Mouse (Mus musculus): Measurements from ENCODE around the gene Osbpl5. TPM values are rescaled to one million over a fixed set of nuclear protein-coding genes. Genes with fewer than 3 reads are reported as not detected.

The Osbpl5 gene
- polyA plus RNA-seq, 1 experiment from 2014 or later: 11.9 TPM

DNA sequence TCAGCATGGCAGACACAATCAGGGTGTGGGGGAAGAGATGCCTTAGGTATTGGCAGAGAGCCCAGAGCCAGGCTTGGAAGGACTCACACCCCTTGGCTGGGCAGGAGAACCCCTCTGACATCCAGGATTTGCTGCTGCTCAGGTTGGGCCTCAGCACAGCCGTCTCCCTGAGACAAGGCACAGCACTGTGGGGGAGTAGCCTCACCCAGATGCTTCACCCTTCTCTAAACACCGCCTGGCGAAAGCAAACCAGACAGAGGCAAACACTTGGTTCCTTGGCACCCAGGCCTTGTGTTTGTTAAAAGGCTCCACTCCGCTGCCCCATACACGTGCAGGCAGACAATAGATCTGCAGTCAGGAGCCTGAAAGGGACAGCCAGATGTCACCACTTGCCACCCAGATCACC lies 18.2 kb downstream of the Osbpl5 start:
- ATAC-seq (replicated peaks; ENCODE audit: insufficient number of reproducible peaks, low FRiP score, low TSS enrichment, low read depth): no peak
- peak overlapping the region; percentile 92; the same call in 1 of the 2 replicates for H3K4me2 ChIP-seq (ENCODE audit: low read depth, low read length)
- no peak for DNase-seq (ENCODE audit: low spot score)

DNA sequence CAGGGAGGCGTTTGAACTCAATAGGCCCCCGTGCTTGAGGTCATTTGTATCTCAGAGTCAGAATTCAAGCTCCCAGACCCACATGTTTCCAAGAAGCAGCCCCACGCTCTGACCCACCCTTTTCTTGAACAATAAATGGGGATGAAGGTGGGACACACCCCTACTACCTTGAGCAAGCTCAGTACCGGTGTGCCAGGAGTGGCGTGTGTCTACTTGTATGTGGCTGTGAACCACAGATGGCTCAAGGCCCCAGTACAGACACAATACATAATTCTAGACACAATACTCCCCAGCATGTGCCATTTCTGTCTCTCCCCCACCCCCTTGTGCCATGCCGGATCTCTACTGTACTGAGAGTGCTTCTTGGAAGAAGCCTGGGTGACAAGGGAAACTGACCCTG lies 18.6 kb downstream of the Osbpl5 start:
- peaks cover 8% of the 10 kb centered on the region for H3K4me1 ChIP-seq (ENCODE audit: control insufficient read depth, insufficient read depth, low read length)
- H3K27me3 ChIP-seq (ENCODE audit: control insufficient read depth, insufficient read depth, low read length): no peaks in the 10 kb centered on the region
- DNase-seq (ENCODE audit: low spot score): no peak
- peak overlapping the region; percentile 19 for H3K9ac ChIP-seq (replicated peaks; ENCODE audit: low read length)
- no peak overlapping the region for H3K4me2 ChIP-seq (ENCODE audit: low read depth, low read length)
- no peaks in the 10 kb centered on the region for H3K9me3 ChIP-seq (replicated peaks; ENCODE audit: control insufficient read depth, low read length)
- ATAC-seq (replicated peaks; ENCODE audit: insufficient number of reproducible peaks, low FRiP score, low TSS enrichment, low read depth): no peak
- H3K27ac ChIP-seq (replicated peaks; ENCODE audit: low read depth, low read length): no peak overlapping the region
- H3K4me3 ChIP-seq (ENCODE audit: low read depth, low read length): no peak overlapping the region
- no peaks in the 10 kb centered on the region for H3K36me3 ChIP-seq (replicated peaks; ENCODE audit: control insufficient read depth, insufficient read depth, low read depth, low read length)
- WGBS: 73% methylated on average over 6 of the region's 6 CpGs

More for the DNA sequence above, 18.2 kb downstream of the Osbpl5 start:
- Histone ChIP-seq H3K36me3 (replicated peaks; ENCODE audit: control insufficient read depth, insufficient read depth, low read depth, low read length) (no peaks in the 10 kb centered on the region), H3K9me3 (replicated peaks; ENCODE audit: control insufficient read depth, low read length) (no peaks in the 10 kb centered on the region), H3K27ac (replicated peaks; ENCODE audit: low read depth, low read length) (no peak overlapping the region), H3K9ac (replicated peaks; ENCODE audit: low read length) (peak overlapping the region; percentile 19), H3K27me3 (ENCODE audit: control insufficient read depth, insufficient read depth, low read length) (no peaks in the 10 kb centered on the region), H3K4me1 (ENCODE audit: control insufficient read depth, insufficient read depth, low read length) (peaks cover 8% of the 10 kb centered on the region), H3K4me3 (ENCODE audit: low read depth, low read length) (no peak overlapping the region)
- WGBS: 33% methylated on average over 5 of the region's 5 CpGs

DNA sequence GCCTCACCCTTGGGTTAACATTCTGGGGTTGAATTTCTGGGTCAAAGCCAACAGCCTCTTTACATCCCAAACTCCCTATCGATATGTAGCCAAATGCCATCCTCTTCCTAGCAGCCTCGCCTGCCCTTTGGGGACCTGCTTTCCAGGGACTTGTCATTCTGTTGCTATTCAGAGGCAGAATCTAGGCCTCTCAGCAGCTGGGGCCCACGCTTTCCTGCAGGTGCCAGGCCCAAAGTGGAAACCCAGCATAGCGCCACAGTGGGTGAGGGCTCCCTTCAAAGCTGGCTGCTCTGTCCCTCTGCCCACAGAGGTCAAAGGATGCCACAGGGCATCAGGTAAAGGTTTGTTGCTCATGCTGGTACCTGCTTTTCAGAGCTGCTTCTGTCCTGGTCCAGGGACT lies 23.0 kb downstream of the Osbpl5 start:
- Histone ChIP-seq H3K9me3 (replicated peaks; ENCODE audit: control insufficient read depth, low read length) (no peaks in the 10 kb centered on the region), H3K4me2 (ENCODE audit: low read depth, low read length) (no peak overlapping the region), H3K27me3 (ENCODE audit: control insufficient read depth, insufficient read depth, low read length) (no peaks in the 10 kb centered on the region), H3K4me3 (ENCODE audit: low read depth, low read length) (no peak overlapping the region), H3K4me1 (ENCODE audit: control insufficient read depth, insufficient read depth, low read length) (peaks cover 3% of the 10 kb centered on the region), H3K9ac (replicated peaks; ENCODE audit: low read length) (no peak overlapping the region), H3K27ac (replicated peaks; ENCODE audit: low read depth, low read length) (no peak overlapping the region), H3K36me3 (replicated peaks; ENCODE audit: control insufficient read depth, insufficient read depth, low read depth, low read length) (no peaks in the 10 kb centered on the region)
- WGBS: 99% methylated on average over 4 of the region's 4 CpGs
- no peak for ATAC-seq (replicated peaks; ENCODE audit: insufficient number of reproducible peaks, low FRiP score, low TSS enrichment, low read depth)
- no peak for DNase-seq (ENCODE audit: low spot score)

DNA sequence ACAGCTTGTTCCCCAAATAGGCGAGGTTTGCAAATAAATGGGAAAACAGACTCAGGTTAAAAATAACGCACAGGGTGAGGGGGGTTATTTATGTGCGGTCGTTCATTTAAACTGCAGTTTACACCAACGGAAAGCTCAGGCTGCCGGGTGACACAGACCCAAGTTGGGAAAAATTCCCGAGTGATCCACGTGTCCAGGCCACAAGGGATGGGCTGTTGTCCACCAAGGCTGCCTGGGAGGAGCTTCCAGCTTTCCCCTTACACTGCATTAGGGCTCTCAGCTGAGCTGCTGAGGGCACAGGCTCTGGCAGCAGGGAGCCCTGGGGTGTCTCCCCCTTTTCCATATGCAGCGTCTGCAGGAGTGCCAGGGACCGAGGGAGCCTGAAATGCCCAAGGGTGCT lies 26.9 kb downstream of the Osbpl5 start:
- no peaks in the 10 kb centered on the region for H3K36me3 ChIP-seq (replicated peaks; ENCODE audit: control insufficient read depth, insufficient read depth, low read depth, low read length)
- no peak overlapping the region for H3K4me2 ChIP-seq (ENCODE audit: low read depth, low read length)
- no peak for ATAC-seq (replicated peaks; ENCODE audit: insufficient number of reproducible peaks, low FRiP score, low TSS enrichment, low read depth)
- DNase-seq (ENCODE audit: low spot score): no peak
- H3K4me1 ChIP-seq (ENCODE audit: control insufficient read depth, insufficient read depth, low read length): no peaks in the 10 kb centered on the region
- H3K9me3 ChIP-seq (replicated peaks; ENCODE audit: control insufficient read depth, low read length): no peaks in the 10 kb centered on the region
- WGBS: 81% methylated on average over 10 of the region's 10 CpGs
- no peak overlapping the region for H3K4me3 ChIP-seq (ENCODE audit: low read depth, low read length)
- no peaks in the 10 kb centered on the region for H3K27me3 ChIP-seq (ENCODE audit: control insufficient read depth, insufficient read depth, low read length)
- no peak overlapping the region for H3K9ac ChIP-seq (replicated peaks; ENCODE audit: low read length)
- H3K27ac ChIP-seq (replicated peaks; ENCODE audit: low read depth, low read length): no peak overlapping the region

DNA sequence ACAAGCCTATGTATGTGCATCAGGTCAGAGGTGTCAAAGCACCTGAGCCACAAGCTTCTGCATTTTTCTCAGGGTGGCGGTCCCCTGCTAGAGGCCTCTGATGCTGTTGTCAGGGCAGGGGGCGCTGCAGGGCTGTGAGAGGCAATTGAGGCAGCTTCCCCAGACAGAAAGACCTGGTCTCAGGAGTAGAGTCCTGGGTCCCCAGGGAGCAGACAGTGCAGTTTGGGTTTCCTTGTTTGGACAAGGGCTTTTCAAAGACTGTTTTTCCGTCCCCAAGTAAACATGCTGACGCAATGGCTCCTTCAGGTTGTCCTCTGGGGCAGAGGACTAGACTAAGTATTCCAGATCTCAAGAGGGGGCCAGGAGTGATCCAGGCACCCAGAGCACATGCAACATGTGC lies 30.4 kb downstream of the Osbpl5 start:
- 72% methylated on average over 4 of the region's 4 CpGs for WGBS
- ATAC-seq (replicated peaks; ENCODE audit: insufficient number of reproducible peaks, low FRiP score, low TSS enrichment, low read depth): no peak
- no peaks in the 10 kb centered on the region for H3K36me3 ChIP-seq (replicated peaks; ENCODE audit: control insufficient read depth, insufficient read depth, low read depth, low read length)

DNA sequence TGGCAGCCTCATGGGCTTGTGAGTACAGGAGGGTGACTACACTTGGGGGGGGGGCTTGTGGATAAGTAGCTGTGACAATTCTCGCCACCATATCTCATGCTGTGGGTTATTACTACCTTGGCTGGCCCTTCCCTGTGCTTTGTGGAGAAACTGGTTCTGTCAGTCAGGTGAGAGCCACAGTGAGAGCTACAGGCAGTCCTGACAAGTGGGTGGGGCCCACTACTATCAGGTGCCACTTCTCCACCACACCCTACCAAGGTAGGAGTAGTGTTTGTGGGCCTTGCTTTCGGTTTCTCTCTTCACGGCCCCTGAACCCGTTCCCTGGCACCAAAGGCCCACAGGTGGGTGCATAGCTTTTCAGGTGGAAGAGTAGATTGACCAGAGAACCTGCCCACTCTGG lies 32.9 kb downstream of the Osbpl5 start:
- ATAC-seq (replicated peaks; ENCODE audit: insufficient number of reproducible peaks, low FRiP score, low TSS enrichment, low read depth): no peak
- Histone ChIP-seq H3K9me3 (replicated peaks; ENCODE audit: control insufficient read depth, low read length) (no peaks in the 10 kb centered on the region), H3K9ac (replicated peaks; ENCODE audit: low read length) (no peak overlapping the region), H3K4me2 (ENCODE audit: low read depth, low read length) (no peak overlapping the region), H3K36me3 (replicated peaks; ENCODE audit: control insufficient read depth, insufficient read depth, low read depth, low read length) (no peaks in the 10 kb centered on the region), H3K27ac (replicated peaks; ENCODE audit: low read depth, low read length) (no peak overlapping the region), H3K27me3 (ENCODE audit: control insufficient read depth, insufficient read depth, low read length) (no peaks in the 10 kb centered on the region), H3K4me3 (ENCODE audit: low read depth, low read length) (no peak overlapping the region), H3K4me1 (ENCODE audit: control insufficient read depth, insufficient read depth, low read length) (no peaks in the 10 kb centered on the region)
- DNase-seq (ENCODE audit: low spot score): no peak
- 83% methylated on average over 4 of the region's 4 CpGs for WGBS

More for the DNA sequence above, 30.4 kb downstream of the Osbpl5 start:
- H3K4me1 ChIP-seq (ENCODE audit: control insufficient read depth, insufficient read depth, low read length): no peaks in the 10 kb centered on the region
- DNase-seq (ENCODE audit: low spot score): no peak
- no peak overlapping the region for H3K4me3 ChIP-seq (ENCODE audit: low read depth, low read length)
- H3K9ac ChIP-seq (replicated peaks; ENCODE audit: low read length): no peak overlapping the region
- H3K27me3 ChIP-seq (ENCODE audit: control insufficient read depth, insufficient read depth, low read length): no peaks in the 10 kb centered on the region
- no peaks in the 10 kb centered on the region for H3K9me3 ChIP-seq (replicated peaks; ENCODE audit: control insufficient read depth, low read length)
- H3K4me2 ChIP-seq (ENCODE audit: low read depth, low read length): no peak overlapping the region
- H3K27ac ChIP-seq (replicated peaks; ENCODE audit: low read depth, low read length): no peak overlapping the region

DNA sequence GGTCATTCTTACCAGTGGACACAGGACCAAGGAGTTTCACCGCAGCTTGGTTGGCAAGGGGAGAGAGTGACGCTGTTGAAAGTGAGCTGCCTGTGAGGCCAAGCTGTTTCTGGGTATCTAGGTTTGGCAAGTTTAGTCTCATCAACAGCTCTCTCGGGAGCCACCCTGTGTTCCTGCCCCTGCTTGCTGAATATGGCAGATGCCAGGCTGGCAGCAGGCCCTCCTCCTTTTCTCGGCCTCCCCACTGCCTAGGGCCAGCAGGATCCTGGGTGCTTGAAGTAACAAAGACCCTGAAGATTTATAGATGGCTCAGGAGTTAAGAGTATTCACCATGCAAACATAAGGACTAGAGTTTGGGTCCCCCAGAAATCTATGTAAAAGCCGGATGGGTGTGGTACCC lies 34.1 kb downstream of the Osbpl5 start:
- 85% methylated on average over 5 of the region's 5 CpGs for WGBS
- no peak overlapping the region for H3K27ac ChIP-seq (replicated peaks; ENCODE audit: low read depth, low read length)
- ATAC-seq (replicated peaks; ENCODE audit: insufficient number of reproducible peaks, low FRiP score, low TSS enrichment, low read depth): no peak
- no peaks in the 10 kb centered on the region for H3K9me3 ChIP-seq (replicated peaks; ENCODE audit: control insufficient read depth, low read length)
- no peak overlapping the region for H3K9ac ChIP-seq (replicated peaks; ENCODE audit: low read length)
- H3K4me1 ChIP-seq (ENCODE audit: control insufficient read depth, insufficient read depth, low read length): no peaks in the 10 kb centered on the region
- H3K4me3 ChIP-seq (ENCODE audit: low read depth, low read length): no peak overlapping the region
- no peak for DNase-seq (ENCODE audit: low spot score)
- H3K27me3 ChIP-seq (ENCODE audit: control insufficient read depth, insufficient read depth, low read length): no peaks in the 10 kb centered on the region
- no peak overlapping the region for H3K4me2 ChIP-seq (ENCODE audit: low read depth, low read length)
- H3K36me3 ChIP-seq (replicated peaks; ENCODE audit: control insufficient read depth, insufficient read depth, low read depth, low read length): no peaks in the 10 kb centered on the region

DNA sequence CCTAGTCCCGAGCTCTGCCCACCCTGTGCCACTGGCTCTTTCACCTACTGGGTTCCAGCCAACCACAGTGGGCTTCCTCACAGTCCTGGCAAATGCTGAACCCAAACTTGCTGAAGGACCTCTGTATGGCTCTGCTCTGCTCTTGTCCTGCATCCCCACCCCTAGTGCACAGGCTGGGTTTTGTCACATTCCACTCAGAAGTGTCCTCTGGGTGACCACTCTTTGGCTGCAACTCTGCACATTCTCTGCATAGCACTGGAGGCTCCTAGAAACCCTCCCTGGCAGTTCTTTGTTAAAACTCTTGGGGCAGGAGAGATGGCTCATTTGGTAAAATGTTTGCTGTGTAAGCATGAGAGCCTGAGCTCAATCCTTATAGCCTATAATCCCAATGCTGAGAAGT lies 39.0 kb downstream of the Osbpl5 start:
- Histone ChIP-seq H3K4me3 (ENCODE audit: low read depth, low read length) (no peak overlapping the region), H3K36me3 (replicated peaks; ENCODE audit: control insufficient read depth, insufficient read depth, low read depth, low read length) (no peaks in the 10 kb centered on the region), H3K4me1 (ENCODE audit: control insufficient read depth, insufficient read depth, low read length) (no peaks in the 10 kb centered on the region), H3K4me2 (ENCODE audit: low read depth, low read length) (no peak overlapping the region), H3K27ac (replicated peaks; ENCODE audit: low read depth, low read length) (no peak overlapping the region), H3K27me3 (ENCODE audit: control insufficient read depth, insufficient read depth, low read length) (no peaks in the 10 kb centered on the region), H3K9ac (replicated peaks; ENCODE audit: low read length) (no peak overlapping the region), H3K9me3 (replicated peaks; ENCODE audit: control insufficient read depth, low read length) (no peaks in the 10 kb centered on the region)
- 69% methylated on average over 1 of the region's 1 CpGs for WGBS
- DNase-seq (ENCODE audit: low spot score) (no peak), ATAC-seq (replicated peaks; ENCODE audit: insufficient number of reproducible peaks, low FRiP score, low TSS enrichment, low read depth) (no peak)
